Mouse (Mus musculus): Measurements from ENCODE around the gene Tph2.
A peak's percentile ranks its signal among the peaks of the same experiment; 100 is the strongest.
"Not testable (repeated sequence)": the region's sequence is repeated elsewhere in the genome, so short reads cannot be mapped to it uniquely, and the experiment has no call there.

Gene Tph2

GRCm38 (mm10) chr10:115184697-115185096 lies at the start of gene Tph2:
Tph2 (minus strand) TSS chr10:115185022.
- peak; percentile 4 to 41 for DNase-seq (ENCODE audit: low spot score in 2 of 2)

GRCm38 (mm10) chr10:115233798-115234197 lies 49.0 kb upstream of the Tph2 start:
- no peak for DNase-seq (ENCODE audit: low spot score in 2 of 2)

- no peak for DNase-seq (ENCODE audit: low spot score in 2 of 2)
Observed at GRCm38 (mm10) chr10:115232513-115232912, 47.7 kb upstream of the Tph2 start.

- no peak for DNase-seq (ENCODE audit: low spot score in 2 of 2)
Observed at GRCm38 (mm10) chr10:115229023-115229422, 44.2 kb upstream of the Tph2 start.

- DNase-seq (ENCODE audit: low spot score in 2 of 2) = no peak
Observed at GRCm38 (mm10) chr10:115226586-115226985, 41.8 kb upstream of the Tph2 start.

GRCm38 (mm10) chr10:115223845-115224244 lies 39.0 kb upstream of the Tph2 start:
- no peak for DNase-seq (ENCODE audit: low spot score in 2 of 2)

- DNase-seq (ENCODE audit: low spot score in 2 of 2) = no peak
Observed at GRCm38 (mm10) chr10:115212916-115213580, 28.2 kb upstream of the Tph2 start.

- no peak for DNase-seq (ENCODE audit: low spot score in 2 of 2)
Observed at GRCm38 (mm10) chr10:115205825-115206224, 21.0 kb upstream of the Tph2 start.

GRCm38 (mm10) chr10:115205284-115205683 lies 20.5 kb upstream of the Tph2 start:
- no peak for DNase-seq (ENCODE audit: low spot score in 2 of 2)

GRCm38 (mm10) chr10:115191214-115191613 lies 6.4 kb upstream of the Tph2 start:
- DNase-seq (ENCODE audit: low spot score in 2 of 2) = no peak

GRCm38 (mm10) chr10:115187390-115187789 lies 2.6 kb upstream of the Tph2 start:
- no peak for DNase-seq (ENCODE audit: low spot score in 2 of 2)

- DNase-seq (ENCODE audit: low spot score in 2 of 2) = no peak
Observed at GRCm38 (mm10) chr10:115181034-115181433, 3.8 kb downstream of the Tph2 start.

- DNase-seq (ENCODE audit: low spot score in 2 of 2) = not testable (repeated sequence)
Observed at GRCm38 (mm10) chr10:115178019-115178418, 6.8 kb downstream of the Tph2 start.

- DNase-seq (ENCODE audit: low spot score in 2 of 2) = no peak
Observed at GRCm38 (mm10) chr10:115175591-115175991, 9.2 kb downstream of the Tph2 start.

GRCm38 (mm10) chr10:115173336-115173735 lies 11.5 kb downstream of the Tph2 start:
- DNase-seq (ENCODE audit: low spot score in 2 of 2) = no peak

- DNase-seq (ENCODE audit: low spot score in 2 of 2) = no peak
Observed at GRCm38 (mm10) chr10:115171351-115171818, 13.4 kb downstream of the Tph2 start.

GRCm38 (mm10) chr10:115170496-115171350 lies 14.1 kb downstream of the Tph2 start:
- DNase-seq (ENCODE audit: low spot score in 2 of 2) = no peak

GRCm38 (mm10) chr10:115169410-115169809 lies 15.4 kb downstream of the Tph2 start:
- DNase-seq (ENCODE audit: low spot score in 2 of 2) = no peak

- no peak for DNase-seq (ENCODE audit: low spot score in 2 of 2)
Observed at GRCm38 (mm10) chr10:115160289-115160688, 24.5 kb downstream of the Tph2 start.

- DNase-seq (ENCODE audit: low spot score in 2 of 2) = no peak
Observed at GRCm38 (mm10) chr10:115147308-115147707, 37.5 kb downstream of the Tph2 start.

- no peak for DNase-seq (ENCODE audit: low spot score in 2 of 2)
Observed at GRCm38 (mm10) chr10:115146257-115146898, 38.4 kb downstream of the Tph2 start.

GRCm38 (mm10) chr10:115144542-115144941 lies 40.3 kb downstream of the Tph2 start:
- DNase-seq (ENCODE audit: low spot score in 2 of 2) = no peak

Data from urinary bladder, adult 18-20 months (tissue).